Comparison of ENCODE assay signal across 8 mouse cellular contexts in genomic region chr8:83974521-83974920, GRCm38 (mm10). TPM values are rescaled to one million over a fixed set of nuclear protein-coding genes. Genes with fewer than 3 reads are reported as not detected.
DNase-seq lines count a peak whose midpoint lies in the region; ATAC-seq and TF ChIP-seq lines count a peak whose summit lies in the region.

No protein-coding gene starts in this region.

- H3K27ac ChIP-seq in cerebellum, adult 2 months (ENCODE audit: insufficient read depth, low read length): no peak overlapping the region
- H3K27ac ChIP-seq in left cerebral cortex, adult 2 months: no peak overlapping the region
- no peak overlapping the region for H3K27ac ChIP-seq in limb, embryonic 15.5 days
- no peak overlapping the region for H3K27ac ChIP-seq in midbrain, embryonic 16.5 days (ENCODE audit: low read length)

- TF ChIP-seq POLR2A in cerebellum, adult 2 months (IDR thresholded peaks at IDR 0.05; ENCODE audit: borderline replicate concordance, insufficient read depth, low read length): no peak

- no peaks in the 10 kb centered on the region for H3K9me3 ChIP-seq in limb, embryonic 15.5 days
- H3K9me3 ChIP-seq in midbrain, embryonic 16.5 days (replicated peaks; ENCODE audit: control insufficient read depth, low read length, poor library complexity, severe bottlenecking): no peaks in the 10 kb centered on the region

- no peak for TF ChIP-seq CTCF in cerebellum, adult 2 months (IDR thresholded peaks at IDR 0.05; ENCODE audit: borderline replicate concordance, insufficient read depth, low read depth, low read length)
- no peak for TF ChIP-seq CTCF in left cerebral cortex, adult 2 months (IDR thresholded peaks at IDR 0.05)

- intact Hi-C loops in left cerebral cortex, adult 2 months (cut with DNase I): no loop called here
- intact Hi-C loops in left cerebral cortex, postnatal 14 days (cut with DNase I): no loop called here

- no peak for ATAC-seq in limb, embryonic 15.5 days (ENCODE audit: insufficient number of reproducible peaks, low FRiP score, low TSS enrichment, low read depth)
- no peak for ATAC-seq in midbrain, embryonic 16.5 days

- 45% methylated on average over 4 of the region's 4 CpGs for WGBS in cerebellum, adult 2 months
- WGBS in limb, embryonic 15.5 days: 82% methylated on average over 4 of the region's 4 CpGs
- 84% methylated on average over 4 of the region's 4 CpGs for WGBS in midbrain, embryonic 16.5 days

- H3K4me1 ChIP-seq in cerebellum, adult 2 months (ENCODE audit: control insufficient read depth, insufficient read depth, low read length): peaks cover 30% of the 10 kb centered on the region
- peaks cover 39% of the 10 kb centered on the region for H3K4me1 ChIP-seq in limb, embryonic 15.5 days
- H3K4me1 ChIP-seq in midbrain, embryonic 16.5 days (ENCODE audit: control insufficient read depth, insufficient read depth, low read length): peaks cover 36% of the 10 kb centered on the region

- no peak overlapping the region for H3K9ac ChIP-seq in limb, embryonic 15.5 days
- no peak overlapping the region for H3K9ac ChIP-seq in midbrain, embryonic 16.5 days (ENCODE audit: low read depth, low read length)

- H3K4me3 ChIP-seq in cerebellum, adult 2 months (replicated peaks; ENCODE audit: insufficient read depth, low read depth, low read length): peak overlapping the region; percentile 14
- peak overlapping the region; percentile 64 for H3K4me3 ChIP-seq in left cerebral cortex, adult 2 months
- peak overlapping the region; percentile 100; the same call in 1 of the 2 replicates for H3K4me3 ChIP-seq in limb, embryonic 15.5 days
- H3K4me3 ChIP-seq in midbrain, embryonic 16.5 days (ENCODE audit: low read depth, low read length): peak overlapping the region; percentile 92; the same call in 1 of the 2 replicates

- peaks cover 3% of the 10 kb centered on the region; the same call in 1 of the 2 replicates for H3K36me3 ChIP-seq in limb, embryonic 15.5 days
- no peaks in the 10 kb centered on the region for H3K36me3 ChIP-seq in midbrain, embryonic 16.5 days (ENCODE audit: control insufficient read depth, insufficient read depth, low read length)

- no peak for DNase-seq in cerebellum, adult 2 months
- DNase-seq in cerebellum, postnatal 36 days: no peak
- no peak for DNase-seq in left cerebral cortex, adult 2 months (ENCODE audit: extremely low spot score in 1 of 2, low spot score in 2 of 2)
- DNase-seq in left cerebral cortex, postnatal 14 days (ENCODE audit: low spot score in 2 of 2): no peak
- no peak for DNase-seq in layer of hippocampus, postnatal 25 days (ENCODE audit: extremely low spot score in 1 of 2, low spot score in 1 of 2)
- no peak for DNase-seq in cerebellum, postnatal 25 days

- peak overlapping the region; percentile 87; the same call in 1 of the 2 replicates for H3K4me2 ChIP-seq in limb, embryonic 15.5 days
- peak overlapping the region; percentile 86 for H3K4me2 ChIP-seq in midbrain, embryonic 16.5 days (ENCODE audit: low read length)

- H3K27me3 ChIP-seq in cerebellum, adult 2 months (ENCODE audit: control insufficient read depth, insufficient read depth, low read length): no peaks in the 10 kb centered on the region
- no peaks in the 10 kb centered on the region for H3K27me3 ChIP-seq in limb, embryonic 15.5 days
- H3K27me3 ChIP-seq in midbrain, embryonic 16.5 days (ENCODE audit: control insufficient read depth, insufficient read depth, low read depth, low read length): no peaks in the 10 kb centered on the region

RNA-seq across cellular contexts. Expression of gene Prkaca, which starts 1.7 kb away (rescaled TPM):
- 235 and 256 TPM in 2 replicates for polyA plus RNA-seq in cerebellum, adult 2 months (2012; rRNA removed)
- 100 to 1,000 TPM; 236 to 250 TPM for total RNA-seq in left cerebral cortex, adult 2 months (2021)
- total RNA-seq in left cerebral cortex, postnatal 14 days (2021): 100 to 1,000 TPM; 268 to 280 TPM
- polyA plus RNA-seq in limb, embryonic 15.5 days (2015; fragmentation: Nextera tagmentation; extraction: Ambion mirVana): 171 and 227 TPM in 2 replicates
- 225 and 231 TPM in 2 replicates for polyA plus RNA-seq in midbrain, embryonic 16.5 days (2015; fragmentation: Nextera tagmentation; extraction: Ambion mirVana)
- total RNA-seq in layer of hippocampus, postnatal 25 days (2021): 100 to 1,000 TPM; 257 to 273 TPM

RNA-seq across cellular contexts. Expression of gene Asf1b, which starts 19.2 kb away (rescaled TPM):
- 2.0 and 2.5 TPM in 2 replicates for polyA plus RNA-seq in cerebellum, adult 2 months (2012; rRNA removed)
- total RNA-seq in left cerebral cortex, adult 2 months (2021): under 1 TPM; 0.35 to 0.66 TPM
- under 1 TPM; 0.72 to 0.79 TPM for total RNA-seq in left cerebral cortex, postnatal 14 days (2021)
- polyA plus RNA-seq in limb, embryonic 15.5 days (2015; fragmentation: Nextera tagmentation; extraction: Ambion mirVana): 55.8 and 62.5 TPM in 2 replicates
- 6.1 and 6.7 TPM in 2 replicates for polyA plus RNA-seq in midbrain, embryonic 16.5 days (2015; fragmentation: Nextera tagmentation; extraction: Ambion mirVana)
- total RNA-seq in layer of hippocampus, postnatal 25 days (2021): 1 to 10 TPM in 1 of 2 experiments, under 1 TPM in 1; 0.39 to 1.2 TPM

RNA-seq across cellular contexts. Expression of gene Gm10644, which starts 19.5 kb away (rescaled TPM):
- 0.56 and 0.74 TPM in 2 replicates for polyA plus RNA-seq in cerebellum, adult 2 months (2012; rRNA removed)
- under 1 TPM; 0.44 to 0.63 TPM for total RNA-seq in left cerebral cortex, adult 2 months (2021)
- under 1 TPM; 0.19 to 0.20 TPM for total RNA-seq in left cerebral cortex, postnatal 14 days (2021)
- 0.35 and 0.37 TPM in 2 replicates for polyA plus RNA-seq in limb, embryonic 15.5 days (2015; fragmentation: Nextera tagmentation; extraction: Ambion mirVana)
- 0.58 and 0.69 TPM in 2 replicates for polyA plus RNA-seq in midbrain, embryonic 16.5 days (2015; fragmentation: Nextera tagmentation; extraction: Ambion mirVana)
- under 1 TPM; 0.49 to 0.54 TPM for total RNA-seq in layer of hippocampus, postnatal 25 days (2021)

RNA-seq across cellular contexts. Expression of gene Samd1, which starts 23.0 kb away (rescaled TPM):
- polyA plus RNA-seq in cerebellum, adult 2 months (2012; rRNA removed): 50.5 and 55.1 TPM in 2 replicates
- total RNA-seq in left cerebral cortex, adult 2 months (2021): 10 to 100 TPM; 39.3 to 43.7 TPM
- total RNA-seq in left cerebral cortex, postnatal 14 days (2021): 10 to 100 TPM; 51.3 to 52.0 TPM
- polyA plus RNA-seq in limb, embryonic 15.5 days (2015; fragmentation: Nextera tagmentation; extraction: Ambion mirVana): 8.8 and 10.6 TPM in 2 replicates
- 5.4 and 6.3 TPM in 2 replicates for polyA plus RNA-seq in midbrain, embryonic 16.5 days (2015; fragmentation: Nextera tagmentation; extraction: Ambion mirVana)
- total RNA-seq in layer of hippocampus, postnatal 25 days (2021): 10 to 100 TPM; 44.2 to 45.4 TPM

RNA-seq across cellular contexts. Expression of gene 1700067K01Rik, which starts 26.8 kb away (rescaled TPM):
- polyA plus RNA-seq in cerebellum, adult 2 months (2012; rRNA removed): 0.11 and 0.14 TPM in 2 replicates
- total RNA-seq in left cerebral cortex, adult 2 months (2021): under 1 TPM in 1 of 2 experiments, not detected in 1; 0.41 TPM
- under 1 TPM; 0.40 to 0.57 TPM for total RNA-seq in left cerebral cortex, postnatal 14 days (2021)
- 0.58 and 1.00 TPM in 2 replicates for polyA plus RNA-seq in limb, embryonic 15.5 days (2015; fragmentation: Nextera tagmentation; extraction: Ambion mirVana)
- 1.1 and 1.3 TPM in 2 replicates for polyA plus RNA-seq in midbrain, embryonic 16.5 days (2015; fragmentation: Nextera tagmentation; extraction: Ambion mirVana)
- total RNA-seq in layer of hippocampus, postnatal 25 days (2021): under 1 TPM; 0.20 to 0.33 TPM

Comparison
In these comparisons a context has a peak if more than half of its experiments do, and no peak if none do; other contexts are left out.
1. H3K4me3 ChIP-seq: peak in every context shown above with its lines; median percentile 100 in limb, embryonic 15.5 days; 92 in midbrain, embryonic 16.5 days; 64 in left cerebral cortex, adult 2 months; 14 in cerebellum, adult 2 months.